Mouse (Mus musculus) cerebellum, adult (tissue): ENCODE measurements around the gene Rrm1.
"Not testable (repeated sequence)": the region's sequence is repeated elsewhere in the genome, so short reads cannot be mapped to it uniquely, and the experiment has no call there.

ENCODE experiments used
- ATAC-seq: cut with Nextera tagmentation; 2 replicates; pipeline ENCODE4 v1.9.2; 2017; ENCODE audit warnings: mild to moderate bottlenecking, moderate library complexity, mixed read lengths; ENCODE audit not compliant: insufficient number of reproducible peaks, low FRiP score, low TSS enrichment

Gene Rrm1

DNA sequence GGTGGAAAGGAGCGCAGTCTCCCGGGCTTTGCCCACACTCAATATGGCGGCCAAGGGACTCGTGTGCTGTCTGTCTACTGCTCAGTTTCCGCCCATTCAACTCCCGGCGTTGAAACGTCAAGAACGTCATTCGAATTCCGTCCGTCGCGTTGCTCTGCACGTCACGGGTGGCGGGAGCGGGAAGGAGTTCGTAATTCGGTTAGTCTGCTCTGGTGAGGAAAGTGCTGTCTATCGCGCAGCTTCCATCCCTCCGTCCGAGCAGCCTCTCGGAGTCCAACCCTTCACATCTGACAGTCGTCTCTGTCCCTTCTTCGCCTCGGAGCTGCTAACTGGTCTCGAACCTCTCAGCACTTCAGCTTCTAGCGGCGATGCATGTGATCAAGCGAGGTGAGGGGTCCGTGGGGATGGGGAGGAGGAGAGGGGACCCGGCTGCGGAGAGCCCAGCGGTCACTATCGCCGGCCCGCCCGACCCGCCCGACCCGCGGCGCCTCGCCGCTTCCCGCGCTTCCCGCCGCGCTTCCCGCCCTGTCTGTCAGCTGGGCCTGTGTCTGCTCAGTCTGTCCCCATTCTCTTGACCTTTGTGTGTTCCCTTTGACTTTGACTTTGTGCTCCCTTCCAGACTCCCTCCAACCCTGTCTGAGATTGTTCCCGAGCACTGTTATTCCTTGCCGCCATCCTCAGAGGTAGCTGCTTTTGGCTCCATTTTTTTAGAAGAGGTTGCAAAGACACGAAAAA, at the start of gene Rrm1:
Rrm1 (plus strand) TSS at position 39 of the 735 bp plus-strand sequence.
- ATAC-seq: peak; percentile 99

DNA sequence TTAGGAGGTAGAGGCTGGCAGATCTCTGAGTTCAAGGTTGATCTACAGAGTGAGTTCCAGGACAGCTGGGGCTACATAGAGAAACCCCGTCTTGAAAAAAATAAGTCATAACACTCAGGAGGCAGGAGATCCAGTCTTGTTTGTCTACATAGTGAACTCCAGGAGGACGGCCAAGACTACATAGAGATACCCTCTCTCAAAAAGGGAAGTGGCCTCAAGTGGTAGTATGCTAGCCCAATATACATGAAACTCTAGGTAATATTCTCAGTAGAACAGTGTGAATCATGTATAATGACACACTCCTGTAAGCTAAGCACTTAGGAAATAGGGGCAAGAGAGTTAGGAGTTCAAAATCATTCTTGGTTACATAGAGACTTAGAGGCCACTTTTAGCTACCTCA, 47.6 kb upstream of the Rrm1 start:
- ATAC-seq: no peak

DNA sequence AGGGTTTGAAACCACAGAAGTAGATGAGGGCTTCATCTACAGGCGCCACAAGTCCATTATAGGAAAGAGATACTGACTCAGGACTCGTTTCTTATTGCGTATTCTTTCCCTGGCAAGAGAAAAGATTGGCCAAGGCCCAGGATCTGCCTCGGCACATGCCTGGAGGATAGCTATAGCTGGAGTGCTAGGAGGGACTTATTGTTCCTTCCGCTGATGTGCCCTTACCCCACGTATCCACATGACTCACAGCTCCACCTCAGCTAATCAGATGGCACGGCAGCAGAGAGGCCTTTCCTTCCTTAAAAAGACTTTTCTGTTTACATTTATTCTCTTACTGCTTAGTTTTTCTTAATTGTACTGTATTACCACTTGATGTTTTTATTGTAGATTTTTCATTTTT, 45.6 kb upstream of the Rrm1 start:
- no peak for ATAC-seq

DNA sequence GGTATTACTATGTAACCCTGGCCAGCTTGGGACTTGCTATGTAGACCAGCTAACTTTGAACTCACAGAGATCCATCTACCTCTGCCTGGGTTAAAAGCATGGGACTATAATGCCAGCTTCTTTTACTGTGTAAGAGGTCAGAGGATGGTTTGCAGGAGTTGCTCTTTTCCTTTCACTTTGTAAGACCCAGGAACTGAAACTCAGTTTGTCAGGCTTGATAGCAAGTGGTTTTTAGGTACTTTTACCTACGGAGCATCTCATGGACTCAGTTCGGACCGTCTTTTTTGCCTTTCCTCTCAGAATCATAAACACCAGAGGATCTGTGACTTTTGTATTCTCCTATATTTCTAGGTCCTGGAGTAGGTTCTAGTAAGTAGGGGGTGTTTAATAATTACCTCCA, 45.2 kb upstream of the Rrm1 start:
- no peak for ATAC-seq

DNA sequence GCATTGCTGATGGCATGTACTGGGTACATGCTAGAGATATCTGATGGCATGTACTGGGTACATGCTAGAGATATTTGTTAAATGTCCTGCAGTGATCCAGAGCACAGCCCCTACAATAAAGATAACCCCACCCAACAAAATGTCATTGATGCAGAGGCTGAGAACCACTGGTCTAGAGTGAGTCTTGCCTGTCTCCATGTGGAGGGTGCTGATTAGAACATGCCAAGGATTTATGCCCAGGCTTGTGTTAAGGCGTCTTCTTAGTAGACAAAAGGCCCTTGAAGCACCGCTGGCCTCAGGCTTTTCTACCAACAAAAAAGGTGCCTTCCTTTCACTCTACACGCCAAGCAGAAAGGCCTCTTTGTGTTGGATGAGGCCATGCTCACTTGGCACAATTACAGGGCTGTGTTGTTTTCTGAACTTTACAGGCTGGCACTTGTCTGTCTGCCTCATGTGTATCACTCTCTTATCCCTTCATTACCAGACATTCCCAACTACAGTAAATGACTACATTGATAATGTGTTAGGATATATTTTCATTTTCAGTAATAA, 42.2 kb upstream of the Rrm1 start:
- no peak for ATAC-seq

DNA sequence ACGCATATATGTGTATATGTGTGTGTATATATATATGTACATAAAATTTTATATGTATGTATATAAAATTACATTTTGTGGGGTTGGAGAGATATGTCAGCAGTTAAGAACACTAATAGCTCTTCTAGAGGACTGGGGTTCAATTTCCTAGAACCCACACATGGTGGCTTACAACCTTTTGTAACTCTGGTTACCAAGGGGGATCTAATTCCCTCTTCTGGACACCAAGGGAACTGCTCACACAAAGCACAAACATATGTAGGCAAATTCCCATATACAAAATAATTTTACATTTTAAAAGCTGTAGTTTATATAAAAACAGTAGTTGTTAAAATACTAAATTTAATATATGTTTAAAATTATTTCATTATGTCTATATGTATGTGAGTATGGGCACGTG, 37.4 kb upstream of the Rrm1 start:
- ATAC-seq: no peak

DNA sequence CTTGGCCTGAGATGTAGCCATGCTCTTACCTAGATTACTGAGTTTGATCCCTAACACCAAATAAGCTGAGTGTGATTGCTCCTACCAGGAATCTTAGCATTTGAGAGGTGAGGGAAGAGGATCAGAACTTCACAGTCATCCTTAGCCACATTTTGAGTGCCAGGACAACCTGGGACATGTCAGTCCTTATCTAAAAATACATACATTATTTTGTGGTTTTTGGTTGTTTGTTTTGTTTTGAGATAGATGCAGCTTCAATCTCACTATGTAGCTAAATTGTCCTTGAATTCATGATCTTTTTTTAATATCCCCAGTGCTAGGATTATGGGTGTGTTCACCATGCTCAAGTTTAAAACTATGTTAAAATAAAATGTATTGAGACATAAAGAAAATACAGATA, 34.1 kb upstream of the Rrm1 start:
- no peak for ATAC-seq

DNA sequence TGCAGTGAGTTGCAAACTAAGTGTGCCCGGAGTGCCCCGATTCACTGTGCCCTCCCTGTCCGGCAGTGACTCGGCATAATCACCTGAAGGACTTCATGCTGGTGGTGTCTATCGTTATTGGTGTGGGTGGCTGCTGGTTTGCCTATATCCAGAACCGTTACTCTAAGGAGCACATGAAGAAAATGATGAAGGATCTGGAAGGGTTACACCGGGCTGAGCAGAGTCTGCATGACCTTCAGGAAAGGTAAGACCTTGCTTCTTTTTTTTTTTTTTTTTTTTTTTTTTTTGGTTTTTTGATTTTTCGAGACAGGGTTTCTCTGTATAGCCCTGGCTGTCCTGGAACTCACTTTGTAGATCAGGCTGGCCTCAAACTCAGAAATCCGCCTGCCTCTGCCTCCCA, 26.2 kb upstream of the Rrm1 start:
- ATAC-seq: not testable (repeated sequence)

DNA sequence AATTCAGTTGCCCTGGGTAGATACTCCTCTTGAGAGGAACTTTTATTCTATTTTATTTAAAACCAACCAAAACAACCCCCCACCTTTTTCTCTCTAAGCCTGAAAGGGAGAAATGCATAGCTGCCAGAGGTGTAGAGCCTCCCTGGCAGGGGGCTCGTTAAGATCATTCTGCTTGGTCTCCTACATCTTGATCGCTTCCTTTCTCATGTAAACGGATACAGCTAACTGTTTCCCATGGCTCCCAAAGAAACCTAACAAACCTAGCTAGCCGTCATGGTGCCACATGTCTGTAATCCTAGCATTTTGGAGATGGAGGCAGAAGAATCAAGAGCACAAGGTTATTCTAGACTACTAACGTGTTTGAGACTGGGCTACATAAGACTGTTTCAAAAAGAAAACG, 25.7 kb upstream of the Rrm1 start:
- ATAC-seq: no peak

DNA sequence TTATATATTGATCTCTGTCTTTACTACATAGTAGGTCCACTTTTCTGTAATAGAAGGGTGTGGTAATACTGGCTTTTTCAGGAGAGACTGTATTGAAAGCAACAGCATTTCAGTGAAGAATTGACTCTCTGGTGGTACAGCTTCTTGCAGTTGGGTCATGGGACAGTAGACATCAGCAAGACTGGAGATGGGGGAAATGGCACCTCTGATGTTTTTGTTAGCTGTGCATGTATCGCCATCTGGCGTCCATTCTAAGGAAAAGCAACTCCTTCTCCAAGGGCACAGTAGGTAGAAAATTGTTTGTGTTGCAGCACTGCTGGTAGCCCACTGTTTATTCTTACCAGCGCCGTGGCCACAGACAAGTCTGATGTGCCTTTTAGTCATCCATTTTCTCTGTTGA, 24.1 kb upstream of the Rrm1 start:
- 0 out of 2 replicates have a peak, but pooled peaks have one; percentile 26 for ATAC-seq

DNA sequence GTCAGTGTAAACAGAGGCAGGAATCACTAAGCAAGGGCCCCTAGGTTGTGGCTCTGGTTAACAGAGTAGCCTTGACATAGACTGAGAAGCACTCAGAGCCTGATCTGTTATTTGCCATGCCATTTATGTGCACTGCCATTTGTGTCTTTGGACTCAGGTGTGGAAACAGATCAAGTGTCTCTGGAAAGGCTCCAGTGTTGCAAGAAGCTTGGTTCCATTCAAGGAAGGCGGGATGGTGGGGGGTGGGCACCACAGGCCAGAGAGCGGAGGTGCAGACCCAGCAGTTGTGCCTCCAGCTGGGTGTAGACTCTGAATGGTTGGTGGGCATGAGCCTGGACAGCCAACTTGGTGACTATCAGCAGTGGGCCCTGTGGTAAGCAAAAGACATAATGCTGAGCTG, 19.5 kb upstream of the Rrm1 start:
- ATAC-seq: no peak

DNA sequence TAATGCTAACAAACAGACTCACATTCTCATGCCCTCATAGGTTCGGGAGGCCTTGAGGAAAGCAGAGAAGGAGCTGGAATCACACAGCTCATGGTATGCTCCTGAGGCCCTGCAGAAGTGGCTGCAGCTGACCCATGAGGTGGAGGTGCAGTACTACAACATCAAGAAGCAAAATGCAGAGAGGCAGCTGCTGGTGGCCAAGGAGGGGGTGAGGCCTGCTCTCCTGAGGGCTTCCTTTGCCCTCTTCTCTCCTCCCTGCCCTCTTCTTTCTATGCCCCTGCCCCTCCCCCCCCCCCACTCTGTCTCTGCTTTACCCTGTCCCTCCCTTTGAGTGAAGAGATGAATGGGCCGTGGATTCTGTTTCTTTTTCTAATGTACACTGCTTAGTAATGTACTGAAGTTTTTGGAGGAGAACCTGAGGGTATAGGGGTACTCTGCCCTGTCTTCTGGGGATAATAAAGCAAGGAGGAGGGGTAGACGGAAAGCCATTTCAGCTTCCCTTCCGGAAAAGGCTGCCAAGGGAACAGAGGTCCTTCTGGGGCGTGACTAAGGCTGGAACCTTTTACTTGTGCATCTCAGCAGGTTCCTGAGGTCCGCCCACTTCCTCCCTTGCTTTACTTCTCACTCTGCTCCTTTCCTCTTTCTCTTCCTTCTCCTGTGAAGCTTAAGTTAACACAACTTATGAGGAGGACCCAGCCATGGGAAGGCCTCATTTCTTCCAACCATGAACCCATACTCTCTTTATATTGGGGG, 15.4 kb upstream of the Rrm1 start:
- ATAC-seq: no peak

DNA sequence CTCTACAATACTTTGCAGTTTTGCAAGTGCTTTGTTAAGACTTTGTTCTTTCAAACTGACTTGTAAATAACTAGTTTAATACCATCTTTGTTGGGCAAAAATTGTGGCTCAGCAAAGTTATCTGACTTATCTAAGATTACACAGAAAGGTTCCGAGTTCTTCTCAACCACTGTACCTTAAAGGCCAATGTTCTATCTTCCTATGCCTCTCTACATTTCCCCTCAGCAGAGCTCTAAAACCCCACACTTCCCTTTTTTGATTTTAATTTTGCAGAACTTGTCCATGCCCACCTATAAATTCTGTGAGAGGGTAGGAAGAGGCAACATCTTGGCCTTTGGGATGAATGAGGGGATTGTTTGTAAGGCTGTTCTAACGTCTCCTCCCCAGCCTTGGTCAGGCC, 7.2 kb upstream of the Rrm1 start:
- no peak for ATAC-seq

DNA sequence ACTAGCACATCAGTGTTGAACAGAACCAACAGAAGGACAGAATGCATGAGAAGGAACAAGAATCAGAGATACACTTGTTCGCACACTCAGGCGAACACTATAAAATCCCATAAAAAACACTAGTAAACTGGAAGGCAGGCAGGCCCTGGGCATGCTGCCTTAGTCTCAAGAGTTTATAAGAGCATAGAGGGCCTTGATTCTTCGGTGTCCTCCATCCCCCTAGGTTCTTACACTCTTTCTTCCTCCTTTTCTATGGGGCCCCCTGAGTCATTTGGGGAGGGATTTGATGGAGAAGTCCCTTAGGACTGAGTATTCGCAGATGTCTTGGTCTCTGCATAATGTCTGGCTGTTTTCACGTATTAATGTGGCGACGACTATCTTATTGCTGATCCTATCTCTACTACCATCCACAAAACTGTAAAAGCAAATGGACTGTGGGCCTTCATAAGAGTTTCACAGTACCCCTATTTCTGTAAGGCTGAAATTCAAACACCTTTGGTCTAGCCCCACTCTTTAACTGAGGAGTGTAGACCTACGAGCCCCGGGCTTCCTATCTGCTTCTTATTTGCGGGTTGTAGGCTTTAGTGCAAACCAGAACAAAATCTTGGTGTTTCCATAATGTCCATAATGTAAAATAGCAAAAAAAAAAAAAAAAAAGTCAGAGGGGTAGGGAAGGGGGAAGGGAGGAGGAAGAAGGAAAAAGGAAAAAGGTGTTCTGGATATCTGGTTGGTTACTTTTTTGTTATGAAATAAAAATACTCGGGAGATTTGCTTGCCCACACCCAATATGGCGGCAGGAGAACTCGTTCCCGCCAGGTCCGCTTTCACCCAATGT, 456 bp upstream of the Rrm1 start:
- no peak for ATAC-seq

DNA sequence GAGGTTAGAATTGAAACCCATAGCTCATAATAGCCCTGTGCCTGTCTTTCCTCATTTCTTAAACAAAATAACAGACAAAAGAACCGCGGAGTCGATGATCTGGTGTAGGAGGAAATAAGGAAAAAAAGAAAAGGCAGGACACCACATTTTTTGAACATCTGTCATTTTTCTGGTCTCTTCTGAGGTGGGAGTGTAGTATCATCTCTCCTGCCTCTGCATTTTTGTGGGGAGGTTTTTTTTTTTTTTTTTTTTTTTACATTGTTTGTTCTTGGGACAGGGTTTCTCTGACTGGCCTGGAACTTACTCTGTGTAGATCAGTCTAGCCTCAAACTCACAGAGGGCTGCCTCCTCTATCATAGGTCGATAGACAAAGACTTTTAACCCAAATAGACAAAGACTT, 937 bp downstream of the Rrm1 start:
- ATAC-seq: no peak

DNA sequence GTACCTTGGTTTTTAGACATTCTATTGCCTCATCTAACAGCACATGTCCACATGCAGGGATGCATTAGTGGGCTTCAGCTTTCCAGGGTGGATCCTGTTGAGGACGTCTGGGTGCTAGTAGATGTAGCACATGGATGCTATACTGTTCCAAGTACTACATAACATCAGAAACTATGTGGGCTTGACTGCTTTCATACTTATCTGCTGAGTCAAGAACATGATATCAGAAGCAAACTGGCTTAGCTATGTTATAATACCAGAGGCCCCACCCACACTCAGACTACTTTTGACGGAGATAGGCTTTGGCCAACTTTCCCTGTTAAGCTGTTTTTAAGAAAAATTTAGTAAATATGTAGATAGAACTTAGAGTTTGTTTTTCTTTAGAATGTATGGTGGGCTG, 2.8 kb downstream of the Rrm1 start:
- ATAC-seq: no peak

DNA sequence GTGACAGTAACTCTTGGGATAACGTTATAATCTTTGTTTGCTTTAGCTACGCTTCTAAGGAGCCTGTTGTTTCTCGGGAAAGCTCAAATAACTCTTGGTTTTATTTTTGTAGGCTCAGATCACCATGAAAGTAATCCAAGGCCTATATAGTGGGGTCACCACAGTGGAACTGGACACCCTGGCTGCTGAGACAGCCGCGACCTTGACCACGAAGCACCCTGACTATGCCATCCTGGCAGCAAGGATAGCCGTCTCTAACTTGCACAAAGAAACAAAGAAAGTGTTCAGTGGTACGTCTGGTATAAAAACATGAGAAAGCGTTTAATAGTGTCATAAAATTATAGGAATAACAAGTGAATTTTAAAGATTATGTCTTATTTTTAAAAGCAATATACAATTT, 4.9 kb downstream of the Rrm1 start:
- ATAC-seq: no peak

DNA sequence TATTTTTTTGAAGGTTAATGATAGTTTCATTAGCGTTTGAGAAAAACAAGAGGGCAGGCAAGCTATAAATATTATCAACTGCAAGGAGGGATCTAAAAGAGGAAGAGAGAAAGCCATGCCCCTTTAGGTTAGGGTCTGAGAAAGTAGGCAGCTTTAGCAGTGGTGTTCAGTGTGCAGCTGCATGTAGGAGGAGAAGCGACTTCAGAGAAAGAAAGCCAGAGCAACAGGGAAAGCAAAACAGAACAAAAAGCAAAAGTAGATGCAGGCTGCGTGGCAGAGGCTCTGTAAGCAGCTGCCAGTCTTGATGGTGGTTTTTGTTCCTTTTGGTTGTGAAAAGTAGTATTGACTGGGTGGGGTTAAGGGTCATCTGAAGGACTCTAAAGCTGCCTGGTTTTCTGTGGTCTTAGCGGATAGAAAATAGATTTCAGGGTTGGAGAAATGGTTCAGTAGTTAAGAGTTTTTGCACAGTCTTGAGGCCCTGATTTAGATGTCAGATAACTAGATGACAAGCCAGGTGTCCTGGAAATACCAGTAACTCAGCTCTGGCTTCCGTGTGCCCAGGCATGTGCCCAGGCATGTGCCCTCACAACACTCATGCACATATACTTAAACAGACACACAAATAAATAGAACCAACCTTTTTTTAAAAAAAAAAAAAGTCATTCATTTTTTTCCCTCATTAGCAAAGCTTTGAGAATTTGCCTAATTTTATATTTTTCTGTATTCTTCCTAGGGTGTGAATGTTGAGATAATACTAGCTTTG, 17.3 kb downstream of the Rrm1 start:
- no peak for ATAC-seq

DNA sequence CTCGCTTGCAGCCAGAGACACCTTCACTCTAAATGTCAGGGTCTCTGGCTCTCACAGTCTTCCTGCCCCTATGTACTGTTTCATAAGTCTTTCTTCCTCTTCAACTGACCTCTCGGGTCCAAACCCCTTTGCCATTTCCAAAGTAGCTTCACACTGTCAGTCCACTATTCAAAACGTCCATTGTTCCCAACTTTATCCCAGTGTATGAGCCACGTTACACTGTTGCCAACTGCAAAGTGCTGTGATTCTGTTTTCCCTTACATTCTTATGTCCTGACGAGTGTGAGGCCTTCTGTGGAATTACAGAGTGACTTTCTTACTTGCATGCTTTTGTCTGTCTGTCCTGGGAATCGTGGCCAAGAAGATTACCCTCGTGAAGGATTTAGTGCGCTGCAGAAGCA, 26.1 kb downstream of the Rrm1 start:
- ATAC-seq: no peak

DNA sequence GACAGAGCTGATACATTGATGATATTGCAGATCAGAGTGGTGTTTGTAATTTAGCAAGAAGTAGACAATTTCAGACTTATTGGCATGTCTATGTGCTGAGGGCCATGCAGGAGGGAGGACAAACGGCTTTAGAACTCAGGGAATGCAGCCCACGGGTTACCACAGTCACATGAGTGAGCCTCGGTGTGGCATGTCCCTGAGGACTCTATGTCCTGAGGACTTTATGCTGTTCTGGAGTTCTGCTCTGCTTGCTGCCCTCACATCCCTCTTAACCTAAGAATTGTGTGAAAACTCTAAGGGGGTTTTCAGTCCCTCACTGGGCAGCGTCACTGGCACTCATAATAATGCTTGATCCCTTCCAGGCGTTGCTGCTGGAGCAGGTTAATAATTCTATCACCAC, 31.2 kb downstream of the Rrm1 start:
- ATAC-seq: no peak
